Mouse (Mus musculus) adrenal gland, adult 18-20 months (tissue): Measurements from ENCODE around the gene Gm21411. TPM values are rescaled to one million over a fixed set of nuclear protein-coding genes. Genes with fewer than 3 reads are reported as not detected.
"Not testable (repeated sequence)": the region's sequence is repeated elsewhere in the genome, so short reads cannot be mapped to it uniquely, and the experiment has no call there.

ENCODE experiments used
- DNase-seq, 2 experiments: peaks; one replicate each; pipeline ENCODE4 v3.0.0; 2021 to 2022; ENCODE audit warnings: low spot score in 2 of 2
- long read RNA-seq, 2 experiments: library from polyadenylated mRNA; stranded (forward); transcript quantifications; one replicate each; pipeline ENCODE4 v2.0.0; 2021
- total RNA-seq, 2 experiments: library from RNA; stranded (reverse); gene quantifications; 1 replicate in 1 of 2; 2 replicates in 1 of 2; pipeline ENCODE4 v1.2.3; 2021

The Gm21411 gene
- not detected for total RNA-seq
- long read RNA-seq, experiment 1 = 0 reads
- long read RNA-seq, experiment 2 = 0 reads

DNA sequence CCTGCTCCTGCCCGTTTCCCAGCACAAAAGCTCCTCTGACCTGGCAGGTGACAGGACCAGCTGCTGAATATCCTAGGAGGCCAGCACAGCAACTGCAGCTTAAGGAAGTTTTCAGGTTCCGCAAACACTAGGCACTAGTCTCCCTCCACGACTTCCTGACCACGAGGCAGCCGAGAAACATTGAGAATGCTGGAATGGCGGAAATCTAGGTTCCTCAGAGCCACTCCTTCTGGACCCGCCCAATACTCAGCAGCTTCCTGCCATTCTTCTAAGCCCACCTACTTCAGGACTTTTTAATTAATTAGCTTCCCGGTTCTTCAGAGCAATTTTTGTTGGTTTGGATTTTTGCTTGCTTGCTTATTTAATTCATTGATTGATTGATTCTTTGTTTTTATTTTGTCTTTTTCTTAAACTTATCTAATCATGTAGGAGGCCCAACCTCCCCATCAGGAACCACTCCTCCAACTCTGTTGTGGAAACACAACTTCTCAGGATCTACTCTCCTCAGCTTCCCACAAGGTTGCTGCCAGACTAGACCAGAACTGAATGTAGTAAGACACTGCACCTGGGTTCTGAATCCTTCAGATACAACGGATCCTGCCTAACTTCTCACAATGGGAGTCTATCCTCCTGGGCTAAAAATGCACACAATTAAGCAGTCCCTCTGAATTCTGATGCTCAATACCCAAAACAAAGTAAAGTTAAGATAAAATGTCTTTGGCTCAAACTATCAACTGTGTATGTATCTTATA, at the start of gene Gm21411:
Gene Gm21411, minus strand, starts transcription at position 205 of the 752 bp plus-strand sequence.
- not testable (repeated sequence) for DNase-seq

DNA sequence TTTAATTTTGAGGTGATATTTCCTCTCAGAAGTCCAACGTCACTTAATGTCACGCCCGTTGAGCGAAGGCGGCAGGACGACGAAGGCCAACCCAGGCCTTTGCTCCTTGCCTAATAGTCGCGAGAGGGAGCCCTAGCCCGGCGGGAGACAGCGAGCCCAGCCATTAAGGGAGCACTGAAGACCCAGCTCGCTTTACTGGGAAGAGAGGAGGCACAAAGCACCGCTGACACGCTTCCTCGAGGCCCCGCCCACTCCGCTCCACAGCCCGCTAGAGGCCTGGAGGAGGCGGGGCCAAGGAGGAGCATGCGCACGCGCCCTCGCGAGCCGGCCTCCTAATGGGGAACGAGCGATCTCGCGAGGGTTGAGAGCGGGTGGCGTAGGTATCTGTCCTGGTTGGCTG, 32.3 kb upstream of the Gm21411 start:
- DNase-seq = not testable (repeated sequence)

DNA sequence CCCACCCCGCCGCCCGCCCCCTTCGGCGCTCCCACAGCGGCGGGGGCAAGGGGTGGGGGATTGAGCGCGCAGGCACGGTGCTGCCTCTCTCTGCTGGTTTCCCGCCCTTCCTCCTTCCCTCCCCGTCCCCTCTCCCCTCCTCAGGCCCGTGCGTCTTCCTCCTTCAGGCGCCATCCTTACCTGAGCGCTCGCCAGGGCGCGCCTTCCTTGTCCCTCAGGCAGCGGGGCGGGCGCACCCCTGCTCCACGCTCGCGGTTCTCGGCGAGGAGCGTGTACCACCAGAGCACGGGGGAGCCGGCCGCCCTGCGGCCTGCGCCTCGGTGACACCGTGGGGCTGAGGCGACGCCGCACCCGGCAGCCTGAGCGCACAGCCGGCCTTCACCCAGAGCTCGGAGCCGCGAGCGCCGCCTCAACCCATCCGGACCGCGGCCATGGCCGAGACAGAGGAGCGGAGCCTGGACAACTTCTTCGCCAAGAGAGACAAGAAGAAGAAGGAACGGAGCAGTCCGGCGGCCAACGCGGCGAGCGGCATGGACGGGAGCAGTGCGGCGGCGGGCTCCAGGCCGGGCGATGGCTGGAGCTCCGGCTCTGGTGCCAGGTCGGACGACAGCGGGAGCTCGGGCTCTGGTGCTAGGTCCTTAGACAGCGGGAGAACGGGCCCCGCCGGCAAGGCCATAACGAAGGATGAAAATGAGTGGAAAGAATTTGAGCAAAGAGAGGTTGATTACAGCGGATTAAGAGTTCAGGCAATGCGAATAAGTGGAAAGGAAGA, 23.1 kb upstream of the Gm21411 start:
- no peak for DNase-seq

DNA sequence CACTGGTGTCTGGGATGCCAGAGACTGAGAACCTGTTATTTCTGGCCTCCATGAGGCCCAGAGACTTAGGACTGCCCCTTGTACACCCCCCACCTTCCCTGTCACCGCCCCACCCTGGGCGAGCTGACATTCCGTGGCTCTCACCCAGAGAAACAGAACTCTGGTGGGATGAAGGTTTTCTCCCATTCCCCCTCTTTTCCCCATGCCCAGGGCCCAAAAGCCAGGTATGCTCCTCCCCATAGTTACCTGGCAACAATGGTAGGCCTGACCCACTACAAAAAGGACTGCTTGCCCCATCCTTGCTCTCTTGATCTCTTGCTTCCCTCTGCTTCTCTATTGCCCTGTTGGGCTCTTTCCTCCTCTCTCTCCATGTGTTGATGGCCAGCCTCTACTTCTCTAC, 5.8 kb upstream of the Gm21411 start:
- no peak for DNase-seq

DNA sequence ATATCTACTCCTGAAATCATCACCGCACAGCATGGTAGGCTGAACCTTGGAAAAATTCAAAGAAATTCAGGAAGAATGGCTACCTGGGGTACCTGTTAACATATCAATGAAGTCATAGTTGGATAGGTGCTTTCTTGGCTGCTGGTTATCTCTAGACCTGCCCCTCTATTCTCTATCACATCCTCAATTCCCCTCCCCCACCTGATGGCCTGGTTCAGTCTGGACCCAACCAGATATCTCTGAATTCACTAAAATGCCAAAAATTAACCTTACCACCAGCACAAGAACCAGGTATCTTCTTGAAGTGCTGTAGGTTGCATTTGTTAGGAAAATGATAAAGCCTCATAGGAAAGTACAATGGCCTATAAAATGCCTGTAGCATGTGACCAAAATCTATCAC, 1.3 kb downstream of the Gm21411 start:
- DNase-seq = not testable (repeated sequence)

DNA sequence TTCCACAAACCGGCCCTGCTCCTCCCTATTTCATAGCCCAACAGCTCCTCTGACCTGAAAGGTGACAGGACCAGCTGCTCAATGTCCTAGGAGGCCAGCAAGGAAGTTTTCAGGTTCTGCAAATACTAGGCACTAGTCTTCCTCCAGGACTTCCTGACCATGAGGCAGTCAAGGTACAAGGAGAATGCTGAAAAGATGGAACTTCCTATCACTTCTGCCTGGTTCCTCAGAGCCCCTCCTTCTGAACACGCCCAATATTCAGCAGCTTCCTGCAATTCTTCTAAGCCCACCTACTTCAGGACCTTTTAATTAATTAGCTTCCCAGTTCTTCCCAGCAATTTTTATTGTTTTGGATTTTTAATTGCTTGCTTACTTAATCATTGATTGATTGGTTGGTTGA, 4.6 kb downstream of the Gm21411 start:
- not testable (repeated sequence) for DNase-seq

DNA sequence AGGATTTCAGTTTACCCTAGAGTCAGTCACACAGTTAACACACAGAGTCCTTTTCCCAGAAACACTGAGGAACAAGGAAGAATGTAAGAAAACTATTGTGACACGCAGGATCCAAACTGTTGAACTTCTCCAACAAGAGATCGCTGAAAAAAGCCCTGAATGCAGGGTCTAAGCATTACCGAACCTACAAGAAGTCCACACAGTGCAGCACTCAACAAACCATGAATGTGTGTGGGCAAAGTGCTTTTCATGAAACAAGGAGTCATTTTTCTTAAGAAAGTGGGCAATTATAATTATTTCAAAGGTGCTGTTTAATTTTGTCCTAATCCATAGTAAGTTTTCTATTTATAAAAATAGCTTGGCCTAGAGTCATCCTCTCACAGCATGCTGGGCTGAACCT, 6.3 kb downstream of the Gm21411 start:
- not testable (repeated sequence) for DNase-seq

Other genes with a start within 250 kb of the Gm21411 start
- not detected for gene Zfp989, start 62.4 kb upstream of the Gm21411 start, total RNA-seq
- gene Rex2, start 112.3 kb upstream of the Gm21411 start, total RNA-seq = 1 to 10 TPM in 1 of 2 experiments, under 1 TPM in 1; 0.45 to 1.0 TPM
- 1 to 10 TPM; 4.3 to 6.1 TPM for gene Zfp991, start 222.4 kb upstream of the Gm21411 start, total RNA-seq